Mouse (Mus musculus): ENCODE results near the gene Metap2.

Metap2 gene

GRCm38 (mm10) chr10:93897043-93897646 is at the start of gene Metap2:
TSS of gene Metap2 (minus strand) at chr10:93897093.
- DNase-seq (ENCODE audit: low read depth, low spot score) = no peak

- no peak for DNase-seq (ENCODE audit: low read depth, low spot score)
Observed at GRCm38 (mm10) chr10:93945843-93946499, 49.1 kb upstream of the Metap2 start.

- peak; percentile 50 for DNase-seq (ENCODE audit: low read depth, low spot score)
Observed at GRCm38 (mm10) chr10:93945364-93945763, 48.5 kb upstream of the Metap2 start.

GRCm38 (mm10) chr10:93944241-93944640 is 47.3 kb upstream of the Metap2 start:
- DNase-seq (ENCODE audit: low read depth, low spot score) = peak; percentile 37

- no peak for DNase-seq (ENCODE audit: low read depth, low spot score)
Observed at GRCm38 (mm10) chr10:93940279-93940678, 43.4 kb upstream of the Metap2 start.

- DNase-seq (ENCODE audit: low read depth, low spot score) = no peak
Observed at GRCm38 (mm10) chr10:93939676-93940075, 42.8 kb upstream of the Metap2 start.

- DNase-seq (ENCODE audit: low read depth, low spot score) = no peak
Observed at GRCm38 (mm10) chr10:93938844-93939271, 42.0 kb upstream of the Metap2 start.

GRCm38 (mm10) chr10:93933980-93934379 is 37.1 kb upstream of the Metap2 start:
- peak; percentile 73 for DNase-seq (ENCODE audit: low read depth, low spot score)

- peak; percentile 87 for DNase-seq (ENCODE audit: low read depth, low spot score)
Observed at GRCm38 (mm10) chr10:93932861-93933260, 36.0 kb upstream of the Metap2 start.

GRCm38 (mm10) chr10:93932020-93932419 is 35.1 kb upstream of the Metap2 start:
- no peak for DNase-seq (ENCODE audit: low read depth, low spot score)

GRCm38 (mm10) chr10:93931431-93931830 is 34.5 kb upstream of the Metap2 start:
- peak; percentile 38 for DNase-seq (ENCODE audit: low read depth, low spot score)

- no peak for DNase-seq (ENCODE audit: low read depth, low spot score)
Observed at GRCm38 (mm10) chr10:93930236-93930824, 33.4 kb upstream of the Metap2 start.

- no peak for DNase-seq (ENCODE audit: low read depth, low spot score)
Observed at GRCm38 (mm10) chr10:93924666-93925065, 27.8 kb upstream of the Metap2 start.

GRCm38 (mm10) chr10:93921160-93921559 is 24.3 kb upstream of the Metap2 start:
- DNase-seq (ENCODE audit: low read depth, low spot score) = no peak

- DNase-seq (ENCODE audit: low read depth, low spot score) = peak; percentile 61
Observed at GRCm38 (mm10) chr10:93919227-93919626, 22.3 kb upstream of the Metap2 start.

- DNase-seq (ENCODE audit: low read depth, low spot score) = peak; percentile 90
Observed at GRCm38 (mm10) chr10:93918701-93919100, 21.8 kb upstream of the Metap2 start.

- no peak for DNase-seq (ENCODE audit: low read depth, low spot score)
Observed at GRCm38 (mm10) chr10:93918087-93918486, 21.2 kb upstream of the Metap2 start.

GRCm38 (mm10) chr10:93916778-93917177 is 19.9 kb upstream of the Metap2 start:
- no peak for DNase-seq (ENCODE audit: low read depth, low spot score)

- no peak for DNase-seq (ENCODE audit: low read depth, low spot score)
Observed at GRCm38 (mm10) chr10:93915531-93916275, 18.8 kb upstream of the Metap2 start.

- no peak for DNase-seq (ENCODE audit: low read depth, low spot score)
Observed at GRCm38 (mm10) chr10:93913525-93913924, 16.6 kb upstream of the Metap2 start.

- no peak for DNase-seq (ENCODE audit: low read depth, low spot score)
Observed at GRCm38 (mm10) chr10:93912917-93913316, 16.0 kb upstream of the Metap2 start.

- no peak for DNase-seq (ENCODE audit: low read depth, low spot score)
Observed at GRCm38 (mm10) chr10:93912136-93912855, 15.4 kb upstream of the Metap2 start.

Data from skeletal muscle tissue, adult 2 months (tissue).